33 mouse cellular contexts compared by ENCODE assay signal in genomic region chr13:33137717-33138116, GRCm38 (mm10). TPM values are rescaled to one million over a fixed set of nuclear protein-coding genes. Genes with fewer than 3 reads are reported as not detected.
DNase-seq lines count a peak whose midpoint lies in the region; ATAC-seq lines count a peak whose summit lies in the region.
"Had no signal": no experiment of that assay in that cellular context is flagged by ENCODE, and none has a peak within 500 bp of the region (broad histone marks: within the 10 kb centered on the region; RNA-seq: fewer than 3 reads in every experiment).

No protein-coding gene starts in this region.

- ATAC-seq in hindbrain, embryonic 12.5 days (ENCODE audit: low FRiP score): no peak
- ATAC-seq: CD4-positive, CD25-positive, alpha-beta regulatory T cell, adult 4 months; hindbrain, embryonic 16.5 days; intestine, embryonic 15.5 days; midbrain, embryonic 13.5 days had no signal

- 90% methylated on average over 2 of the region's 2 CpGs for WGBS in hindbrain, embryonic 12.5 days

- no peaks in the 10 kb centered on the region for H3K27me3 ChIP-seq in hindbrain, embryonic 12.5 days
- H3K27me3 ChIP-seq: embryonic facial prominence, embryonic 13.5 days; forebrain, embryonic 12.5 days; intestine, embryonic 15.5 days; liver, embryonic 15.5 days; lung, embryonic 15.5 days; midbrain, embryonic 13.5 days; stomach, embryonic 15.5 days had no signal

- H3K27ac ChIP-seq in hindbrain, embryonic 12.5 days: no peak overlapping the region
- H3K27ac ChIP-seq: embryonic facial prominence, embryonic 13.5 days; forebrain, embryonic 12.5 days; heart, embryonic 10.5 days; intestine, embryonic 15.5 days; limb, embryonic 10.5 days; liver, embryonic 15.5 days; lung, embryonic 15.5 days; midbrain, embryonic 13.5 days; stomach, embryonic 15.5 days had no signal

- H3K9me3 ChIP-seq in hindbrain, embryonic 12.5 days (replicated peaks): peaks cover 5% of the 10 kb centered on the region; the same call in 1 of the 2 replicates
- H3K9me3 ChIP-seq: embryonic facial prominence, embryonic 13.5 days; heart, embryonic 10.5 days; intestine, embryonic 15.5 days; limb, embryonic 10.5 days; liver, embryonic 15.5 days; lung, embryonic 15.5 days; megakaryocyte, embryonic 14.5 days; midbrain, embryonic 13.5 days; stomach, embryonic 15.5 days had no signal

- H3K4me1 ChIP-seq in hindbrain, embryonic 12.5 days: no peaks in the 10 kb centered on the region
- H3K4me1 ChIP-seq: embryonic facial prominence, embryonic 13.5 days; forebrain, embryonic 12.5 days; heart, embryonic 10.5 days; intestine, embryonic 15.5 days; limb, embryonic 10.5 days; liver, embryonic 15.5 days; lung, embryonic 15.5 days; megakaryocyte, embryonic 14.5 days; midbrain, embryonic 13.5 days; stomach, embryonic 15.5 days had no signal

- H3K36me3 ChIP-seq in hindbrain, embryonic 12.5 days: no peaks in the 10 kb centered on the region
- H3K36me3 ChIP-seq: embryonic facial prominence, embryonic 13.5 days; forebrain, embryonic 12.5 days; heart, embryonic 10.5 days; intestine, embryonic 15.5 days; limb, embryonic 10.5 days; liver, embryonic 15.5 days; lung, embryonic 15.5 days; midbrain, embryonic 13.5 days; stomach, embryonic 15.5 days had no signal

- peak; percentile 14 for DNase-seq in cerebellum, adult 11-12 months
- DNase-seq in cerebellum, adult 11 months: no peak
- peak; percentile 14 for DNase-seq in layer of hippocampus, adult 11-12 months (ENCODE audit: low spot score)
- DNase-seq in layer of hippocampus, adult 9-10 months (ENCODE audit: low spot score): no peak
- DNase-seq in A20 (ENCODE audit: low read depth, low spot score): peak; percentile 86
- DNase-seq in right cerebral cortex, adult 2 months (ENCODE audit: low spot score in 2 of 2): peak; percentile 19 to 34
- DNase-seq in ovary, adult 18-20 months (ENCODE audit: low spot score): no peak
- DNase-seq: adrenal gland, postnatal 36 days; embryo, embryonic 11 days; gastrocnemius, postnatal 10 days; heart, postnatal 4 days; kidney, adult 8-10 months; kidney, postnatal 25 days; liver; lung, postnatal 36 days; thymus, adult 18-20 months; thymus, postnatal 4 days had no signal

- H3K9ac ChIP-seq in hindbrain, embryonic 12.5 days: no peak overlapping the region
- H3K9ac ChIP-seq: embryonic facial prominence, embryonic 13.5 days; forebrain, embryonic 12.5 days; intestine, embryonic 15.5 days; liver, embryonic 15.5 days; lung, embryonic 15.5 days; midbrain, embryonic 13.5 days; stomach, embryonic 15.5 days had no signal

- H3K4me3 ChIP-seq in hindbrain, embryonic 12.5 days: no peak overlapping the region
- H3K4me3 ChIP-seq: embryonic facial prominence, embryonic 13.5 days; erythroblast, embryonic 14.5 days; forebrain, embryonic 12.5 days; heart, embryonic 10.5 days; intestine, embryonic 15.5 days; limb, embryonic 10.5 days; liver, embryonic 15.5 days; lung, embryonic 15.5 days; megakaryocyte, embryonic 14.5 days; midbrain, embryonic 13.5 days; stomach, embryonic 15.5 days had no signal

- H3K4me2 ChIP-seq in hindbrain, embryonic 12.5 days (replicated peaks): no peak overlapping the region
- H3K4me2 ChIP-seq: embryonic facial prominence, embryonic 13.5 days; forebrain, embryonic 12.5 days; intestine, embryonic 15.5 days; liver, embryonic 15.5 days; lung, embryonic 15.5 days; midbrain, embryonic 13.5 days; stomach, embryonic 15.5 days had no signal

RNA-seq across cellular contexts. Expression of gene Serpinb9c, which starts 21.8 kb away (rescaled TPM):
- not detected in 2 replicates for polyA plus RNA-seq in hindbrain, embryonic 12.5 days (2016; fragmentation: Nextera tagmentation; extraction: Ambion mirVana)
- polyA plus RNA-seq: CD4-positive, CD25-positive, alpha-beta regulatory T cell, adult 4 months; embryonic facial prominence, embryonic 13.5 days; erythroblast, embryonic 14.5 days; forebrain, embryonic 12.5 days; heart, embryonic 10.5 days; heart, embryonic 16.5 days; hindbrain, embryonic 16.5 days; intestine, embryonic 15.5 days; limb, embryonic 10.5 days; liver, embryonic 15.5 days; lung, embryonic 15.5 days; midbrain, embryonic 13.5 days; stomach, embryonic 15.5 days had no signal

RNA-seq across cellular contexts. Expression of gene Serpinb9d, which starts 55.0 kb away (rescaled TPM):
- polyA plus RNA-seq in hindbrain, embryonic 12.5 days (2016; fragmentation: Nextera tagmentation; extraction: Ambion mirVana): not detected in 2 replicates
- polyA plus RNA-seq: CD4-positive, CD25-positive, alpha-beta regulatory T cell, adult 4 months; cerebellum, adult 2 months; embryonic facial prominence, embryonic 13.5 days; erythroblast, embryonic 14.5 days; forebrain, embryonic 12.5 days; heart, embryonic 10.5 days; heart, embryonic 16.5 days; hindbrain, embryonic 16.5 days; intestine, embryonic 15.5 days; limb, embryonic 10.5 days; liver, embryonic 15.5 days; lung, embryonic 15.5 days; midbrain, embryonic 13.5 days; stomach, embryonic 15.5 days had no signal

RNA-seq across cellular contexts. Expression of gene Serpinb1b, which starts 59.3 kb away (rescaled TPM):
- polyA plus RNA-seq in hindbrain, embryonic 12.5 days (2016; fragmentation: Nextera tagmentation; extraction: Ambion mirVana): 4.9 and 6.1 TPM in 2 replicates
- polyA plus RNA-seq: CD4-positive, CD25-positive, alpha-beta regulatory T cell, adult 4 months; erythroblast, embryonic 14.5 days; heart, embryonic 10.5 days; limb, embryonic 10.5 days; liver, embryonic 15.5 days; lung, embryonic 15.5 days had no signal

Comparison
In these comparisons a context has a peak if more than half of its experiments do, and no peak if none do; other contexts are left out.
1. DNase-seq: peak in cerebellum, adult 11-12 months (single experiment), layer of hippocampus, adult 11-12 months (single experiment), A20 (single experiment) and right cerebral cortex, adult 2 months (2 of 2); none in cerebellum, adult 11 months (single experiment), layer of hippocampus, adult 9-10 months (single experiment) and ovary, adult 18-20 months (single experiment).